Mouse (Mus musculus) bone marrow macrophage, adult 2 months (primary cell): ENCODE measurements around the gene Nkain2. TPM values are rescaled to one million over a fixed set of nuclear protein-coding genes. Genes with fewer than 3 reads are reported as not detected.

ENCODE experiments used
- H3K27ac ChIP-seq: 2 replicates; pipeline ENCODE4 v1.5.1; 2012; ENCODE audit warnings: low read depth, low read length; ENCODE audit not compliant: insufficient read depth
- H3K4me1 ChIP-seq: 2 replicates; pipeline ENCODE4 v1.6.1; 2012; ENCODE audit warnings: low read length; ENCODE audit not compliant: control insufficient read depth, insufficient read depth
- H3K4me3 ChIP-seq: 2 replicates; pipeline ENCODE4 v1.5.1; 2012; ENCODE audit warnings: mild to moderate bottlenecking, low read length, moderate library complexity; ENCODE audit not compliant: insufficient read depth
- CTCF ChIP-seq: IDR thresholded peaks from 2 replicates; pipeline ENCODE4 v1.5.1; 2012; ENCODE audit warnings: low read depth, mild to moderate bottlenecking, low read length, moderate library complexity
- POLR2A ChIP-seq: IDR thresholded peaks from 2 replicates; pipeline ENCODE4 v1.6.1; 2012; ENCODE audit warnings: mild to moderate bottlenecking, low read depth, low read length, borderline replicate concordance
- polyA plus RNA-seq: library from polyadenylated mRNA; stranded (reverse); fragments of >200 nt; gene quantifications from 2 replicates; pipeline ENCODE4 v1.2.4, GENCODE M21; 2012; ENCODE audit not compliant: missing spikeins, insufficient read depth, insufficient read length

Nkain2 gene
- polyA plus RNA-seq, 1 experiment, result not detected

DNA sequence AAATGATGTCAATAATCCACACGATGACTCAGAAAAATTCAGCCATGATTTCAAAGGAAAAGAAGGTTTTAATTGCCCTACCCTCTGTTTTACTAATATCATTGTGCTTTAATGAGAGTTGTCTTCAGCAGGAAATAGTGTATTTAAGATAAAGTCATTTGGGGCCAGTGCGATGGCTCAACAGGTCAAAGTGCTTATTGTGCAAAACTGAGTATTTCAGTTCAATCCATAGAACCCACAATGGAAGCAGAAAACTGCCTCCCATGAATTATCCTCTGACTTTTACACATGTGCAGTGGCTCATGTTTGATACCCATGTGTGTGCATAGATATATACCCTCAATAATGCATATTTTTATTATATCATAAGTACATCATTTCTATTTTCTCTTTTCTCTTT is 478.9 kb downstream of the Nkain2 start:
- Histone ChIP-seq H3K4me1 (no peaks in the 10 kb centered on the region), H3K4me3 (no peak overlapping the region), H3K27ac (no peak overlapping the region)
- TF ChIP-seq CTCF, result no peak
- TF ChIP-seq POLR2A, result no peak

DNA sequence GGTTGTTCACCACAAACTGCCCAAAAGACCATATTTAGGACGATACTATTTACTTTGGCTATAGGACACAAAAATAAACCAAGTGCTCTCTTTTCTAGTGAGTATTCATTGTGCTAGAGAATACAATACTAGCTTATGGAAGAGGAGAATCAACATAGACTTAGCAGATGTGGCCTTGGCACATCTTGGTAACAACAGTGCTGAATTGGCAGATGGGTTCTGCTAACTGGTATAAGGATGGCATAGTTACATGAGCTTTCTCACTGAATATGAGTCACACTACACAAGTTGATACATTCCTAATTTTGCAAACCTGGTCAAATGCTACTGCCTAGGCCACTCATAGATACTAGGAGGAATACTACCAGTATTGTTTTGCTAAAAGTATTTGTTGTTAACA is 489.3 kb downstream of the Nkain2 start:
- Histone ChIP-seq H3K27ac (no peak overlapping the region), H3K4me1 (no peaks in the 10 kb centered on the region), H3K4me3 (no peak overlapping the region)
- TF ChIP-seq POLR2A (no peak), CTCF (no peak)

DNA sequence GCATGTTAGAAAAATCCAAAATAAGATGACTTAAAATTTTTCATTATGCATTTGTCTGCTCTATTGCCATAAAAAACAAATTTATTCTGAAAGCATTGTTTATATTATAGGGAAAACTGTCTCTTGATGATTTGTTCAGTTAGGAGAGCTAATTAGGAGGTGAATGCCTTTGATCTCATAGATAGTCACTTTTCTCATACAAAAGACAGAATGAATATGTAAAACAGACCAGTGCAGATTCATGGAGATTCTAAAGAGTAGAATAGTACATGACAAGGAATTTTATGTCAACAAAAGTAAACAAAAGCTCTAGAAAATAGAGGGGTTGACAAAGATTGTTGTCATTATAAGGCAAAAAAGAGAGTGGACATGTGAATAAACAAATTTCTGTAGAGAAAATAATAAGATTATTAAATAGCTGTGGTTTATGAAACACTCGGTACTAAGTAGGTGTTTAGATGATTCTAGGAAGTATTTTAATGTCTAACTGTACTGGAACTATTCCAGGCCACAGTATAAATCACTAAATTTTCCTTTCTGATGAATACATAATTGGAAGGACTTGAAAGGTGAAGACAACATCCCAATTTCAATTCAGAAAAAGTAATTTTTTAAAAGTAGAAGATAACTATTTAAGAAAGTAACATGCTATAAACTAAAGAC is 496.3 kb downstream of the Nkain2 start:
- no peaks in the 10 kb centered on the region for H3K4me1 ChIP-seq
- no peak overlapping the region for H3K4me3 ChIP-seq
- H3K27ac ChIP-seq, result no peak overlapping the region
- TF ChIP-seq POLR2A (no peak), CTCF (no peak)

DNA sequence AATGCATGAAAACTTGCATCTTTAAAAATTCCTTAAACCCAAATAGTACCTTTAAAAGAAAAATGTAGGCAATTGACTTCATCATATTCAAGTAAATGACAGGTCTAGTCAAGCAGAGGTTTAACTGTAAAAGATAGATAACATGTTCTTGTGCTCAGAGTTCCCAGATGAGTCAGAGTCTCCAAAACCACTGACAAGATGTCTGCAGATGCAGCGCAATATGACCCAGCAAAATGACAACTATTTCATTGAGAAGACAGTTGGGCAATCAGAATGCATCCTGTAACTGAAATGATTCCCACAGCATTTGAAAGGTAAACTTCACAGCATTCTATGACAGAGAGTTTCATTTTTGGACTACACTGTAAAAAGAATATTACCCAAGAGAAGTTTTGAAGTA is 496.9 kb downstream of the Nkain2 start:
- TF ChIP-seq POLR2A (no peak), CTCF (no peak)
- no peak overlapping the region for H3K27ac ChIP-seq
- H3K4me3 ChIP-seq, result no peak overlapping the region
- no peaks in the 10 kb centered on the region for H3K4me1 ChIP-seq

DNA sequence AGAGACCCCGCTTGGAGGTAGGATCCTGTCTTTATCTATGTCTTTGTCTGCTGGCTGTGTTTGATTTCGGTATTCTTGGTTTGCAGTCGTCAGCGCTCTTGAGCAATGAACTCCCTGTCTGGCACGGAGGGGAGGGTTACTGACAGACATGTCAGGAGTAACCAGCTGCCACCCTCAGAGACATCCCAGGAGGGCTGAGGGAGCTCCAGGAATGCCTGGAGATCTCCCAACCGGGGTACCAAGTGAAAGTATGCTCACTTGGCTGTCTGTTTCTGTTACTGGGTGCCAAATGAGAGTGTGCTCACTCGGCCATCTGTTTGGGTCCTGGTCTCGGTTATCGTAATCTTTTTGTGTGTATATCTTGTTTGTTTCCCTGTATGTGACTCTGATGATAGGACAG is 577.5 kb downstream of the Nkain2 start:
- TF ChIP-seq CTCF (no peak), POLR2A (no peak)
- Histone ChIP-seq H3K27ac (no peak overlapping the region), H3K4me1 (no peaks in the 10 kb centered on the region), H3K4me3 (no peak overlapping the region)

DNA sequence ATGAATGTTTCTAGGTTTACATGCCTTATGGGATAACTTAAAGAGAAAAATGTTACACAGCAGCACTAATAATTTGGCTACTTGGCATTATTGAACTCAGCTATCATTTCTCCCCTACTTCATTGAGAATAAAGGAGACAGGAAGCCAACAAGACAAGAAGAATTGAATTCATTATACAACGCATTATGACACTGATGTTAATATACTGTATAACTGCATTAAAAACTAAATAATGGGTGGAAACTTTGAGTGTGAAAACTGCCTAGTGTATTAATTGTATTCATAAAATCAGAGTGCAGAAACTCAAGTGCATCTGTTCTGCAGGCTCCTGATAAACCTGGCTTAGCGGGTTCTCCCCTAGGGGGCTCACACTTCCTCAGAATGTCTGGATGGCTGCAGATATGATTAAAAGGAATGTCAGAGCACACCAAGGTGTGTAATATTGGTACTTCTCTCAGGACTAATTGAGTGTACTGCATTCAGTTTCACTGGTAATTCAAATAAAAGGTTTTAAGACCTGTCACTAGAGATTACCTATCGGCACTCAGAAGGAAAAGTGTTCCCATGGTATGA is 589.2 kb downstream of the Nkain2 start:
- H3K4me1 ChIP-seq, result no peaks in the 10 kb centered on the region
- no peak overlapping the region for H3K4me3 ChIP-seq
- H3K27ac ChIP-seq, result no peak overlapping the region
- TF ChIP-seq CTCF (no peak), POLR2A (no peak)

DNA sequence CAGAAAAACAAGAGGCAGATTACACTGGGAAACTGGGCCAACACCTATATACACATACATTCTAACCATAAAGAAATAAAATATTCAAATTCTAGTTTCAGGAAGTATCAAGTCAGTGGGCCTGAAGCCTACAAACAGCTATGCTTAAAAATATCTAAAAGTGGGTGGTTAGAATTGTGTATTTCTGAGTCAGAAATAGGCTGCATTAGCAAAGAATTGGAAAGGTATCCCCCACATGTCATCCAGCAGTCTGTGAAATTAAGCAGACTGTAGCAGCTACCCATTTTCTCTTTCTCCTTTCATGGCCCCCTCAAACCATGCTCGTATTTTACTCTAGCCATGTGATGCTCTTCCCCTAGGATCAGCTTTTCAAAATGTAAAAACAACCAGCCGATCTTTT is 599.8 kb downstream of the Nkain2 start:
- no peak overlapping the region for H3K27ac ChIP-seq
- H3K4me1 ChIP-seq, result no peaks in the 10 kb centered on the region
- TF ChIP-seq CTCF (no peak), POLR2A (no peak)
- no peak overlapping the region for H3K4me3 ChIP-seq

DNA sequence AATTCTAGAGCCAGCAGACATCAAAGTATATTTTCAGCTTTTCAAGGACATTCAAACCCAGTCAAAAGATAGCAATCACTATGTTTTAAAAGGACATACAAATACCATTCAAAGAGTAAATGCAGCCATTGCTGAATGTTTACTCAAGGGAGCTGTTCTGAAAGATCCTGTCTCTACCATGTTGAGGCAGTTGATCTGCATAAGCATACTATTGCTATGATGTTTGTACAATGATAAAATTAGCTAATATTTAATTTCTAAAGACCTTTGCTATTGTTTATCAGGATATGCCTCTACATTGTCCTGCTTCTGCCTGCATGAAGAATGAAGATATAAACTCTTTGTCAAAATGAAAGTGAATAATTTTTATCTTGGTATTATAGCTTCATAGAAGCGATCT is 606.6 kb downstream of the Nkain2 start:
- TF ChIP-seq CTCF (no peak), POLR2A (no peak)
- no peak overlapping the region for H3K4me3 ChIP-seq
- H3K4me1 ChIP-seq, result no peaks in the 10 kb centered on the region
- no peak overlapping the region for H3K27ac ChIP-seq

DNA sequence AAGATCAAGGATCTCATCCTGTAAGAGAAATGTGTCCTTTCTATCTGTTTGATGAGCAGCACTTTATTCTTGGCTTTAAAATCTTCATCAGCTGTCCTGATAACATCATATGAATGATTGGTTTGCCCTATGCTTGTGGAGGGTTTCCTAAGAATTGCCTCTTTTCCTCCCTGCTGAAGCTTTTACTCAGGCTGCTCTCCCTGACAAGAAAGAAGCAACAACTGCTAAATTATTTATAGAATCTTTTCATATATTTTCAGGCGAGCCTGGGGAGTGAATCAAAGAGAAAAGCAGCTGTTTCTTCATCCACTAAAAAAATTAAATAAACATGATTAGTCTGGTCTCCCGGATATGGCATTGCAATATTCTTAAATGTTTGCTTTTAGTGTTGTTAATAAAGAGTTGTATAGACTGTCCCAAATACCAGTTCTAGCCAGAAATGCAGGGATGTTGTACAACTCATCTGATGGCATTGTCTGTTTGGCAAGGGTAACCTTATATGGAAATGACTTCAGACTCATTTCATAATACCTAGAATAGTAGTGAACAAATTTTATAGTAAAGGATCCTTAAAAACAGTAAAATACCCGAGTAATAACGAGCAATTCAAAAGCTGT is 646.9 kb downstream of the Nkain2 start:
- H3K27ac ChIP-seq, result no peak overlapping the region
- H3K4me1 ChIP-seq, result no peaks in the 10 kb centered on the region
- TF ChIP-seq POLR2A (no peak), CTCF (no peak)
- H3K4me3 ChIP-seq, result no peak overlapping the region

DNA sequence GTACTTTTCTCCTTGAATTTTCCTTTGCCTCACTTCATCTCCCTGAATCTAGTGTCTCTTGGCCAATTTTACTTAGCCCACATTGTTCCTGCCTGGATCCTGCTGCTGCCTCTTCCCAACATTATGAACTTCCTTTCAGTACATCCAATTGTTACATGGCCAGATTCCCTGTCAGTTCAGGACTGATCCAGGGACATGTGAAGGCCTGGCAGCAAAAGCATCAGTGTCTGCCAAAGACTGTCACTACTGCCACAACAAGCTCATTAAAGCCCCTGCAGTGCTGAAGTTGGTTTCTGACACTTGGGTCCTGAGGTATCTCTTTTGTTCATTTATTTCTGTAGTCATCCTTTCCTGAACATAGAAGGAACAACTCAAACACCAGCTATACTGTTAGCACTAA is 649.1 kb downstream of the Nkain2 start:
- no peak for TF ChIP-seq POLR2A
- Histone ChIP-seq H3K4me1 (no peaks in the 10 kb centered on the region), H3K27ac (no peak overlapping the region), H3K4me3 (no peak overlapping the region)
